Mouse (Mus musculus) CD8-positive naive resting alpha-beta T cell, adult 2 months (primary cell): ENCODE data around the gene Apob.
"Not testable (repeated sequence)": the region's sequence is repeated elsewhere in the genome, so short reads cannot be mapped to it uniquely, and the experiment has no call there.

Experiments used
- DNase-seq, 2 experiments: peaks; one replicate each; pipeline ENCODE4 v3.0.0; 2022; ENCODE audit warnings: low read depth in 2 of 2, low spot score in 2 of 2

The Apob gene

DNA sequence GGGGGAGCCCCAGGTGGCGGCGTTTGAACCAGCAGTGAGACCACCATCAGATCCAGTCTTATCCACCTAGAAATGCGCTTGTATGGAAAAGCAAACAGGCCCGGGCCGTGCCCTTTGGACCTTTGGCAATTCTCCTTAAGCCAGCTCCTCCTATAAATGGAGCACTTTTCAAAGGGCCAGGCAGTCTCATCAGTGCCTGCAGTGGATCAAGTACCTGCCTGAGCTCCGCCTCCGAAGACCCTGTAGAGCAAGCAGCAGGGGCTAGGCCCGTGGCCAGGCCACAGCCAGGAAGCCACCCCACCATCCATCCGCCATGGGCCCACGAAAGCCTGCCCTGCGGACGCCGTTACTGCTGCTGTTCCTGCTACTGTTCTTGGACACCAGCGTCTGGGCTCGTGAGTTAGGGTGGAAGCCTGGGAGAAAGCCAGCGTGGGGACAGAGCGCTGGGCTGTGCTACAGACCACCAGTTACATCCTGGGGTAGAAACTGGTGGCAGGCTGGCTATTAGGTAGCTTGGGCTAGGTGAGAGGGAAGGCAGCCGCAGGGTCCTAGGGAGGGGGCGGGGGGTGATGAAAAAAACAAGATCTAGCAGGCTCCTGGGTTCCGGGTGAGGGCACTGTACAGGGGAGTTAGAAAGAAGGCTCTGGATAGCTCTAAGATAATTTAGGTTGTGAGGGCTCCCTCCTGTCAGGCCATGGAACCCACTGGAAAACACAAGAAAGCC is at the start of gene Apob:
TSS of gene Apob (plus strand) at position 183 of the 724 bp plus-strand sequence.
- no peak for DNase-seq

DNA sequence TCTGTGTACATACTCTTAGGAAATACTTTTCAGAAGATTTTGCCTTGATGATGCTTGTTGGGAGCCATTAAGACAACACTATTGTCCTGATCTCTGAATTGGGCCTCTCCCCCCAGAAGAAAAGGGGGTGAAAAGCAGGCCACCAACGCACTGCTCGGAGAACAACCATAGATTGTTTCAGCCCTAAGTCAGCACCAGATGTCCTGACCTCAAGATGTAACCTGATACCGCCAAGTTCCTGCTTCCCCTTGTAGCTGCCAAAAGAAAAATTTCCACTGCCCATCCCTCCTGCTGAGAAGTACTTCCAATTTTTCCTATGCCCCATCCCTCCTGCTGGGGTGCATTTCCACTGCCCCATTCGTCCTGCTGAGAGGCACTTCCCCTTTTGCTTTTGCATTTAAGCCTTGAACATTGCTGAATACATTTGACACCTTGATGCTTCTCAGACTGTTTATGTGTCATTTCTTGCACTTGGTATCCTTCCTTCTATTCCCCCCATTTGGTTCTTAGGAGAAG is 45.0 kb upstream of the Apob start:
- DNase-seq: no peak

DNA sequence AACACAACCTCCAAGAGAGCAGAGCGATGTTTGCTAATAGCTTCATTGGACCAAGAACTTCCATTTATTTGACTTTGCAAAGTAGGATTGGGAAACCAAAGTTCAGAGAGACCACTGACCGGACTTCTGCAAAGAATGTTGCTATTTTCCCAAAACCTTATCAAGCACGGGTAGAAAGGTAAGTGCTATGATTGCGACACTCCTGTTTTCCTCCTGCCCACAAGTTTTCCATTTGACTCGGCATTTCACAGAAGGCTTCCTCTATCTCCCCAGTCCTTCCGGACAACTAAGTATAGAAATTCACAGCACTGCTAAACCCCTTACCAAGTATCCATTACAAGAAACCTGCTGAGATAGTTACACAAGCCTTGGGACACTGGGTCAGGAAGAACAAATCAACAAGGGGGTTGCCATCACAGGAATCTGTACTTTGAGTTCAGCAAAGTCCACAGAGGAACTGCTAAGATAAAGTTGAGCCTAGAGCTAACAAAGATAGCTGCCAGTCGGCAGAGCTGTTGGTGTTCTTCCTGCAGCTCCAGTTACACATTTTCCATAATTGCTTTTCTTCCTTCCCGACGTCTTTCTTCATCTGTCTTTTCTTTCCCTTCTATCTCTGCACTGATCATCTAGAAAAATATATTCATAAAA is 27.2 kb upstream of the Apob start:
- no peak for DNase-seq

DNA sequence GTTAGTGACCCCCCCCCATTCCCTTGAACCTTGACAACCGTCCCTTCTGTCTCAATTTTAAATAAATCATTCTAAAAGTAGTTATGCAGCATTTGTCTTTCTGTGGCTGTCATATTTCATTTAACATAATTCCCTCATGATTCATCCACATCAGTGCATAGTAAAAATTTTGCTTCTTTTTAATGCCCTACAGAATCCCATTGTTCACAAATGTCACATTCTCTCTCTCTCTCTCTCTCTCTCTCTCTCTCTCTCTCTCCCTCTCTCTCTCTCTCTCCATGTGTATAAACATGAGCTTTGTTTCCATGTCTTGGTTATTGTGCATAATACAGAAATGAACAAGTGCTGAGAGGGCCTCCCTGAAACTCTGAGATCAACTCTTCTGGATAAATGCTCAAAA is 18.6 kb upstream of the Apob start:
- no peak for DNase-seq

DNA sequence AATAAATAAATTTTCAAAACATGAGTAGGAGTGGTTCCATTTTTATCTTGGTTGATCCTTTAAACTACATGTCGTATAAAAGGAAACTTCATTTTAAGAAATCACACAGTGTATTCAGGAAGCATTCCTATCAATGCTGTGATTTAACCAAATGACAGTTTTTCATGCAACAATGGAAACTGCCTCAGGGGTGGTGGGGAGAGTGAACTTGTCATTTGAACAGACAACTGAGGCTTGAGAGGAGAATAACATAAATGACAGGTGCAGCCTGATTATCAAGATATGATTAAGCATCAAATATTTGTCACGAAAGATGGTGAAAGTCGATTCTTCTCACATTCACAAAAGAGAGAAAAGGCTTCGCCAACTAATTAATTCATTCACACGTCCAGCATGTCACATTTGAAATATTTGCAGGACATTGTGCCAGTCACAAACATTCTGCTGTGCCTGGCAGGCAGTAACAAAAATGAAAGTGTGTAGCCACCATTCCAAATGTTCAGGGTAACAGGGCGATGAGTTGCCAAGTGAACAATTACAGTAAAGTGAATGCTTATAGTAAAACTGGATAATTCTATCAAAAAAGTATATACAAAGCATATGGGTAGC is 18.0 kb upstream of the Apob start:
- no peak for DNase-seq

DNA sequence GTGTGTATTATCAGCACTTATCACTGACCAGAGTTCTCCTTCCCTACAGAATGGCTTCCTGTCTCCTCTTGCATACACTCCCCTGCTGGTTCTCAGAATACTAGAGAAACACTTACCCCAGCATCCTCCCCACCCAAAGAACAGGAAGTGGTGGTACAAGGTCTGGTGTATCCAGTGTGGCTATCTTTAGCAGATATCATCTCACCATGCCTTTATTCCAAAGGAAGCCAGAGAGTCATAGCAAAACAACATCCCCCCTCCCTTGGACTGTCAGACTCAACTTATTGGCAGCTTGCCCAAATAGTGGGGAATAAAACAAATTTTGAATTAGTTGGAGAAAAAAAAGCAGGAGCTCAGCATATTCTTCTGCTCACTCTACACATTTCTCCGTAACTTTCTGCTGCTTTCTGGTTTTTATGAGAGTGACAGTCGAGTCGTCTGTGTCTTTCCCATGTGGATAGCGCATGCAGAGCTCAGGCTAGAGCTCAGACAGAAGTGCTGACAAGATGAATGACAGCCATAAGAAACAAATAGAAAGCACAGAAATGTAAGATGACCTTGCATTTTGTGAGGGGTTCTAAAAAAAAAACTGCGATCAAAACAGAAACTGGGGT is 15.0 kb upstream of the Apob start:
- no peak for DNase-seq

DNA sequence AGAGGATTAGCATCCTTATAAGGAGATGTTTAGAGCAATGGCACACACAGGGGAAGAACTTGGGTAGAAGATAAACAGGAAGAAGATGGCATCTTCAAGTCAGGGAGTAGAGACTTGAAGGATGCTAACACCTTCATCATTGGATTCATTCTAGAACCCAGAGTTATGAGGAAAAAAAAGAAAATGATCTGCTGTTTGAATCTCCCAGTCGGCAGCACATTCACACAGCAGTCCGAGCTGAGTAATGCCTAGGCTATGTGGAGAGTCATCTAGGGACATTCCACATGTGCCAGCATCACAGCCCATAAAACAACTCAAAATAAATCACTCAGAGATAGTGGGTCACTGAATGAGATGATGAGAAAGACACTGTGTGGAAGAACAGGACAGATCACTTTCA is 10.2 kb upstream of the Apob start:
- DNase-seq: no peak

DNA sequence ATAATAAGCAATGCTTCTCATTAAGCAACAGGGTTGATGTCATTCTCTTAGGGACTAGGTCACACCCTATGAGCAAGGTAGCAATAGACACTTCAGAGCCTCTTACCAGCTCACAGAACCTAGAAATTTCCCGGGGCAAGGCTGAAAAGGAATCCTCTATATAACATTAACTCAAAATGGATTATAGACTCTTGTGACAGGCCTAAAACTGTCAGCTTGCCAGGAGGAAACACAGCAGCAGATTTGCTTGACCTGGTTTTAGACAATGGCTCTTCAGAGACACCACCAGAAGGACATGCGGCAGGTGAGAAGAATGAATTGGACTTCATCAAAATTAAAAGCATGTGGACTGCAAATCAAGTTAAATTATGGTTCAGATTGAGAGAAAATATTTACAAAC is 7.1 kb upstream of the Apob start:
- DNase-seq: no peak

DNA sequence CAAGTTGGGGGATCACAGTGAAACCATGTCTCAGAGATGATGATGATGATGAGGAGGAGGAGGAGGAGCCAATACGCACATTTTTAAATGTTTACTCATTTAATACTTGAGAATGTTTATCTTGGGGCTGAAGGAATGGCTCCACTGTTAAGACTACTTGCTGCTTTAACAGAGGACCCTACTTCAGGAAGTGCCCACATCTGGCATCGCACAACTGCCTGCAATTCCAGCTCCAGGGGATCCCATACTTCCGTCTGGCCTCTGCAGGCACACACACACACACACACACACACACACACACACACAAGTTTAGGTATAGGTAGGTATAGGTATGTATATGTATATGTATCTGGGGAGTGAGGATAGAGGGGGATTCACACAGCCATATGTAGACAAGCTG is 6.6 kb upstream of the Apob start:
- no peak for DNase-seq

DNA sequence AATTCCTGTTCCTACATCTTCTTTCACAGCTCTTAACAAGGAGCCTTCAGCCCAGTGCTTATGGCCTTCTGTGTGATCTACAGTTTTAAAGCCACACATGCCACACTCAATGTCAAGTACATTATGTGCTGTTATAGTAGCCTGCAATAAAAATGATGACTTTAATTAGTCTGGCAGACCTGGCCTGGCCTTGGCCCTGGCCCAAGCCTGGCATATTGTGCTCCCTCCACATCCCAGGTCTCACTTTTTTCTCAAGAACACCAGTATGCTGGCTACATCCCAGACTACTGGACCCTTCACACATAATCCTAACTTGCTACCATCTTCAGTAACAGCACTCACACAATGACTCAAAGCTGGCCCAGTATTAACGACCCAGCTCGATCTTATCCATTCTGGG is 5.7 kb upstream of the Apob start:
- no peak for DNase-seq

DNA sequence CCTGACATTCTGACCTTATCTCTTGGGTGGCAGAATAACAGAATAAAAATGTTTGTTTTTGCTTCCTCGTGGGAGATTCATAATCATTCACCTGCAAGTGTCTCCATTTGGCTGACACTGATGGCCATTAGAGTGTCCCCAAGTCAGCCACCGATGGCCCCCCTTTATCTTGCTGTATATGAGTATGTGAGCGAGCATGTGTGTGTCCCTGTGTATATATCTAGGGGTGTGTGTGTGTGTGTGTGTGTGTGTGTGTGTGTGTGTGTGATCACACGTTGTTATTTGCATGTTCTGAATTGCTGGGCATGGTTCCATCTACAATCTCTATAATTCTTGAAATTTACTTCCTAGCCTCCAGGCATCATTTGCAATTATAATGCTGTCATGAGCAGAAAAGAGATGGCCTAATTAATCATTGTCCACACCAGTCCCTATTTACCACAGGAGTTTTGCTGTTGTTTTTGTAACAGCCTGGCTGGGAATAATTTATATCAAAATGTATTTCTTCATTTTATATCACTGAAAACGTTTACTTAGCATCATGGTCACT is 3.6 kb upstream of the Apob start:
- DNase-seq: no peak

DNA sequence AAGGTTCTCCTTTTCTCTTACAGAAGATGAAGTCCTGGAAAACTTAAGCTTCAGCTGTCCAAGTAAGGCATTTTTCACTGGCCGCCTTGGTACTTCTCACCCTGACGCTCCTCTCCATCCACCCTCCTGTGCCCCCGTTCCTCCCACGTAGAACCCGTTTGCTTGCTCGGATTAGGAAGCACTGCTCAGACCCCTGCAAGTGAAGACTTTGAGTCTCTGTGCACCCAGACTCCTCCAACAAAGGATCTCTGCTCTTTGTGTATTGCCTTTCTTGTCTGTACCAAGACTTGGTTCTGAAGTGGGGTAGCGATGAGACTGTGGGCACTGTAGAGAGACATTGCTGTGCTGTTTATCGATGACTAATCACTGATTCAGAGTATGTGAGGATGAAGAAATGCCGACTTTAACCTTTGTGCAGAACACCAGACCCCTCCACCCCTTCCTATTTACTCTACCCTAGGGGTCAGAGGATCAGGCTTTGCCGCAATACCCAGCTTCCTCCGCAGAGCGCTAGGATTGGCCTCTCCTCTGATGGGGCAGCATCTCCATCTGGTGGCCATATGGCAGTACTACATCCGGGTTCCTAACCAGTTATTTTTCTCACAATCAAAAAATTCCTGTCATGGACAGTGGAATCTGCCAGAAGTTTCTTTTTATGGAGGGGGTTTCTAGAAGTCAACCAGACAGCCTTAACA is 889 bp downstream of the Apob start:
- no peak for DNase-seq

DNA sequence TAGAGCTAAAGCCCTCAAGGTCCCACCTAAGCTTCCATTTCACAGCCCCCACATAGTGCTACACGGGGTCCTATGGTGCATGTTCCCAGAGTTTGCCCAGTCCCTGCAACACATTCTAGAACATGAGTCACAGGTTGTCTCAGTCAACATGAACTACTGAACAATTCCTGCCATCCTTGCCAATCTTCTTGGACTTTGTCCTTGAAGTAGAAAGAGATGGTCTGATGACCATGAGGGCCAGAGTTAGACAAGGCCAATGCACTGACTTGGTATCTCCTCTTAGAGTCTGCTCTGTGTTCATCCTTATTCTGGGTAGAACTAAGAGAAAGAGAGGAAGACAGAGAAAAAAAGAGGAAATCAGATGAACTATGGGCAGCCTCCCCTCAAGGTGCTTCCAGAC is 7.0 kb downstream of the Apob start:
- no peak for DNase-seq

DNA sequence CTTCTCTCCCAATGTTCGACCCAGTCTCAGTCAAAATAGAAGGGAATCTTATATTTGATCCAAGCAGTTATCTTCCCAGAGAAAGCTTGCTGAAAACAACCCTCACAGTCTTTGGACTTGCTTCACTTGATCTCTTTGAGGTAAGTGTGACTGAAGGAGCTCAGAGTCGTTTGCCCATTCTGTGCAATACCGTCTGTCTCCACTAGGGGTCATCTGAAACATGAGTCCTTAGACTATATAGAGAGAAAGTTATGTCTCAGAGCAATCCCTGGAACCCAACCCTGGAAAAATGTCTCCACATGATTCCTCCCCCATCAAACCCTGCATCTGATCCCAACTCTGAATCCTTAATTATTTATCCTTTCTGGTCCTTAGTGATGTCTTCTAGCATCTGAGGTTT is 13.4 kb downstream of the Apob start:
- DNase-seq: peak in 1 of 2 experiments; percentile 8

DNA sequence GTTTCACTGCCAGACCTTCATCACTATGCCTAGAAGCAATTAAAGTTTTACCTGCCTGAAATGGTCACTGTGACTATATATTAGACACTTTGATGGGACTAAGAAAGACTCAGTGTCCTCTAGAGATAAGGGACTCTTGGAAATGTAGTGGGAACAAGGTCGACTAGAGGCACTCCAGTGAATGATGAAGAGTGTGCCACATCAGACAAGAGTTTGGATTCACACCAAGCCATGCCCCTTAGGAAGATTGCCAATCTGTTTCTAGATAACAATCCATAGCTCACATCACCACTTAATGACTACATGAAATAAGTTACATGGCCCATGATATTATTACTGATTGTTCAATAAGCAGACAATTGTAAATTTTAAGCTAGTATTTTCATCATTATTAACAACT is 14.1 kb downstream of the Apob start:
- DNase-seq: no peak

DNA sequence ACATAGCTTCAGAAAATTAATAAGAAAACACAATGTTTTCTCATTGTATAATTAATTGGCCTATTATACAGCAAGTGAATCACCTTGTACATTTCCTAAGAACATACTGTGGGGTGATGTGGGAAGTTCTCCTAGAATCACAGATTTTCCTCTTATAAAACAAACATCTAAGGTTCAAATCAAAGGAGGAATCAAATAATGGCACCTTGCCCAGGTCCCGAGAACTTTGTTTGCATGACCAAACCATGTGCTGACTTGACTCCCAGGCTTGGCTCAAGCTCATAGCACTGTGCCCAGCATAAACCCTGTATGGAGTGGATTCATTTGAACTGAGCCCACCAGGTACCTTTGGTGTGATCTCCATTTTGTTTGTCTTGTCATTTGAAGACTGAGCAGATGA is 43.5 kb downstream of the Apob start:
- no peak for DNase-seq

DNA sequence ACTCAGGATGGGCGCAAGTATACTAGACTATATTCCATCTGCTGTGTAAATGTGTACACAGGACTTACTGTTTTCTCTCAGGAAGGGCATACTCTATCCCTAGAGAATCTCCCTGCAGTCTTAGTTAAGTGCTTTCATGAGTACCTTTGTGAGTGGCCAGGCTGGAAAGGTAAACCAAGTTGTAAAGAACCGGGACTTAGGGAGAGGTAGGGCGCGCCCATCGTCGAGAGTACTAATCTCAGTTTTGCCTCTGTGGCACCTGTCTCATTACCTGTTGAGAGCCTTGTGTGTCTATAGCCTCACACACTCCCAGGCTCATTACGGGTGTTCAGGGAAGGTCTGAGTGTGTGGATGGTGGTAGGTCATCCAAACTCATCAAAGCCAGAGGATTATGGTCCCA is 52.1 kb downstream of the Apob start:
- DNase-seq: no peak

DNA sequence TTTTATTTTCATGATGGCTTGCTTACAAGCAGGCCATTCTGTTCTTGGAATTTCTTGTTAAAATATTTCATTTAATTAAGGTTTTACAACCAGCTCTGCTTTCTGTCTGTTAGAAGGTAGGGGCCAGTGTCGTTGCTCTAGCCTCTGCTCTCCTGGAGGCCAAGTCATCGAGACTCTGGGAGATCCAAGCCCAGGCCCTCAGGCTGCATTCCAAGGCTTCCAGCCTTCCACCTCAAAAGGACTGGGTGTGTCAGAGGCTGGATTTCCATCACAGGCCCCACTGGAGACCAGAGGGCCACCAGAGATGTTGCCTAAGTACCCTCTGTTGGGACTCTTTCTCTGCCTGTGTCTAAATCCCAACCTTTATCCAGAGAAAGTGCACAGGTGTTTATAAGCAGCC is 52.6 kb downstream of the Apob start:
- DNase-seq: no peak

DNA sequence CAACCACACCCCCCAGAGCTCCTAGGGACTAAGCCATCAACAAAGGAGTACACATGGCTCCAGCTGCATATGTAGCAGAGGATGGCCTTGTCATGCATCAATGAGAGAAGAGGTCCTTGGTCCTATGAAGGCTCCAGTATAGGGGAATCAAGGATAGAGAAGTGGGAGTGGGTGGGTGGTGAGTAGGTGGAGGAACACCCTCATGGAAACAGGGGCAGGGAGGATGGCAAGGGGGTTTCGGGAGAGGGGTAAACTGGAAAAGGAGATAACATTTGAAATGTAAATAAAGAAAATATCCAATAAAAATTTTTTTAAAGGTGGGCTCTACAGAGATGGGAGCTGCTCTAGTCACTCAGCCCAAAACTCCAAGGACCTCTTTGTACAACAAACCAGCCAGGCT is 53.7 kb downstream of the Apob start:
- not testable (repeated sequence) for DNase-seq

DNA sequence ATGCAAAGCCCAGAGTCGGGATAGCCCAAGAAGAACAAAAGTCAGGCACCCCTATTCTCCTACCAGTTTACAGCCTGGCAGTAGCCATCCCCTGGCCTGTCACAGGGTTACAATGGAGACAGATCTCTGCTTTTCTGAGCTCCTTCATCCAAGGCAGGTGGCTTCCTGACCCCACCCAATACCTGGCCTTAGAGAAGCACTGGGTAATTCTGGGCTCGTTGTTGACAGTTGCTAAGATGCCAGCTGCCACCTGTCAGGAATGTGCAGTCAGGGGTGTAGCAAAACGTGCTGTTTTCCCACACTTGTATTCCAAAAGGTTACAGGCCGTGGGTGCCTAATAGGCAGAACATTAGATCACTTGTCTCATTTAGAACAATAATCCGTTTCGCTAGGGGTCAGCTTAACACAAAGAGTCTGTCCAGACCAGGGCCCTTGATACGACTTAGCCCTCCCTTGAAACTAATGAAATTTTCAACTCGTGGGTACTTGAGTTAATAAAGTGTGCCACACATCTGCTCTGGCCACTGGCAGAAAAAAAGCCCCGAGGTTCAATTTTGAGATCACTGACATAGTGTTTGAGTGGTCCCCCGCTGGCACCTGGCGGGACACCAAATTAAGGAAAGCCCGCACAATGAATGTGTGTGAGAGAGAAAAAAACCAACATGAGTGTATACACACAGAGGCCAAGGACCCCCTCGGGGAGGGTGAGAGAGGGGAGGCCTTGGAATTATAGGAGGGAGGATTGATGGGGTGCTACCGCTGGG is 54.3 kb downstream of the Apob start:
- DNase-seq: no peak
